Mouse (Mus musculus) liver, embryonic 13.5 days (tissue): Measurements from ENCODE around the gene Abhd13. TPM values are rescaled to one million over a fixed set of nuclear protein-coding genes. Genes with fewer than 3 reads are reported as not detected.

Experiments
- ATAC-seq: fragments of 200-750 bp; cut with Nextera tagmentation; 2 replicates; pipeline ENCODE4 v1.8.0; 2017; ENCODE audit warnings: low read depth, mild to moderate bottlenecking, moderate number of reproducible peaks, moderate library complexity
- DNase-seq: peaks from one replicate; pipeline ENCODE4 v3.0.0; 2022
- H3K27ac ChIP-seq: fragments of 300-500 bp; sonication (generic); 2 replicates; pipeline ENCODE4 v1.5.1; 2015; ENCODE audit warnings: moderate library complexity, mild to moderate bottlenecking, inconsistent platforms
- H3K27me3 ChIP-seq: fragments of 300-500 bp; sonication (generic); 2 replicates; pipeline ENCODE4 v1.6.1; 2015; ENCODE audit warnings: mild to moderate bottlenecking, inconsistent platforms
- H3K36me3 ChIP-seq: fragments of 300-500 bp; sonication (generic); 2 replicates; pipeline ENCODE4 v1.6.1; 2015; ENCODE audit warnings: mild to moderate bottlenecking, inconsistent platforms
- H3K4me1 ChIP-seq: fragments of 300-500 bp; sonication (generic); replicated peaks from 2 replicates; pipeline ENCODE4 v1.6.1; 2015; ENCODE audit warnings: inconsistent platforms
- H3K4me2 ChIP-seq: fragments of 300-500 bp; sonication (generic); 2 replicates; pipeline ENCODE4 v1.6.1; 2015; ENCODE audit warnings: inconsistent platforms, mild to moderate bottlenecking, moderate library complexity
- H3K4me3 ChIP-seq: fragments of 300-500 bp; sonication (generic); replicated peaks from 2 replicates; pipeline ENCODE4 v1.5.1; 2015; ENCODE audit warnings: mild to moderate bottlenecking, inconsistent platforms
- H3K9ac ChIP-seq: fragments of 300-500 bp; sonication (generic); 2 replicates; pipeline ENCODE4 v1.6.1; 2015; ENCODE audit warnings: mild to moderate bottlenecking, inconsistent platforms
- H3K9me3 ChIP-seq: fragments of 300-500 bp; sonication (generic); replicated peaks from 2 replicates; pipeline ENCODE4 v1.6.1; 2016; ENCODE audit warnings: inconsistent platforms
- WGBS: fragments of 180-500 bp; shearing (Covaris S2); methylation state at CpG from one replicate; pipeline ENCODE4 v1.1.7; 2015; ENCODE audit not compliant: insufficient replicate concordance; 5-methylcytosine and 5-hydroxymethylcytosine counted together
- polyA plus RNA-seq: library from polyadenylated mRNA; unstranded; fragments of >200 nt; fragmentation: Nextera tagmentation; extraction: Ambion mirVana; gene quantifications from 2 replicates; pipeline ENCODE4 v1.2.1, GENCODE M21; 2015

Abhd13 gene
- polyA plus RNA-seq, 1 experiment from 2014 or later, result 4.9 TPM

DNA sequence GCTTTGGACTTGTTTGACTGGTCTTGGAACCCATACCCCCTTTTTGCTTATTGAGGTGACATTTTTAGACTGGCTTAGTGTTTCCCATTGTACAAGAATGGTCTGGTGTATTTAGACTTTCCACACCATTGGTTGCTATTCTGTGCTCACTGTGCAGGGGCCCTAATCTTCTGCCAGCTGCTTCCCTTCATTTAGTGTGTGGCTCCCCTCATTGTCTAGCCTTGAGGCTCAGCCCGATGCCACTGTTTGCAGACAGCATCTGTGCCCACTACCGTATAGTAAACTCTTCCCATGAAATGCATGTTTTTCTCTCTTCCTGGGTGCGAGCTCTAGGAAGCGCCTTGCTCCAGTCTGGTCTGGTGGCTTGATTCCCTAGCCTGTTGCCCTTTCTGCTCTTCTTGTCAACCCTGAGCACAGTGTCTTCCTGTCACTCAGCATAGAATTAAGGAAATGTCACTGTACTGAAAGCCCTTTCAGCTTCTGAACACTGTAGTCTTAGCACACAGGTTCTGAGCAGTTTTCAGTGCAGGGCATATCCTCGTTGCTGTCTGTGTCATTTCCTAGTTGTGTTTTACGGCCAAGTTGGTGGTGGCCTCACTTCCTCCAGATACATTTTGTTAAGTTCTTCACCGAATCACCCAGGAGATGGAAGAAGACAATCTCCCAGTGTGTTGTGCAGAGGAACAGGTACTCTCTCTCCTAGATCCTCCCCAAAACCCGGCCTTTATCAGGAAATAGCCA is 53.0 kb downstream of the Abhd13 start:
- H3K36me3 ChIP-seq, result no peaks in the 10 kb centered on the region
- DNase-seq (no peak), ATAC-seq (no peak)
- H3K4me1 ChIP-seq, result no peaks in the 10 kb centered on the region
- no peaks in the 10 kb centered on the region for H3K27me3 ChIP-seq
- 42% methylated on average over 8 of the region's 8 CpGs for whole genome bisulfite sequencing
- H3K27ac ChIP-seq, result no peak overlapping the region
- no peaks in the 10 kb centered on the region for H3K9me3 ChIP-seq
- no peak overlapping the region for H3K9ac ChIP-seq
- H3K4me3 ChIP-seq, result no peak overlapping the region
- H3K4me2 ChIP-seq, result no peak overlapping the region

DNA sequence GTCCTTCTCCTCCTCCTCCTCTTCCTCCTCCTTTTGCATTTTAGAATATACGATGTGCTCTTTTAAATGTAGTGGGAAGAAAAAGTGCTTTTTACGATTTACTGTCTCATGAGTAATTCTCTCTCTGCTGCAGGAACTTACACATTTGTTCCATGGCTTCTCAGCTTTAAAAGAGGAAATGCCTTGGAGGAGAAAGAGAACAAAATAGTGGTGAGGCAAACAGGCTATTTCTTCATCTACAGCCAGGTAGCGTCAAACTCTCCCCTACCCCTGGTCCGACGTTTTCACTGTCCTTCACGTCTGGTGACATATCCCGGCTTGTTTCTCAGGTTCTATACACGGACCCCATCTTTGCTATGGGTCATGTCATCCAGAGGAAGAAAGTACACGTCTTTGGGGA is 53.7 kb downstream of the Abhd13 start:
- no peaks in the 10 kb centered on the region for H3K9me3 ChIP-seq
- no peak for ATAC-seq
- H3K27ac ChIP-seq, result no peak overlapping the region
- H3K9ac ChIP-seq, result no peak overlapping the region
- WGBS, result 55% methylated on average over 9 of the region's 9 CpGs
- H3K4me3 ChIP-seq, result no peak overlapping the region
- H3K4me2 ChIP-seq, result no peak overlapping the region
- H3K36me3 ChIP-seq, result no peaks in the 10 kb centered on the region
- no peaks in the 10 kb centered on the region for H3K4me1 ChIP-seq
- H3K27me3 ChIP-seq, result no peaks in the 10 kb centered on the region
- DNase-seq, result no peak

GRCm38 (mm10) chr8:10040866-10041265 is 63.4 kb downstream of the Abhd13 start:
- WGBS, result 32% methylated on average over 3 of the region's 3 CpGs
- Histone ChIP-seq H3K9me3 (no peaks in the 10 kb centered on the region), H3K4me3 (no peak overlapping the region), H3K27me3 (no peaks in the 10 kb centered on the region), H3K27ac (no peak overlapping the region), H3K4me1 (no peaks in the 10 kb centered on the region), H3K4me2 (no peak overlapping the region), H3K9ac (no peak overlapping the region), H3K36me3 (no peaks in the 10 kb centered on the region)
- no peak for DNase-seq
- no peak for ATAC-seq

Other genes starting within 250 kb of the Abhd13 start
- 0.05 and 0.16 TPM in 2 replicates for gene Fam155a, start 206.5 kb upstream of the Abhd13 start, polyA plus RNA-seq
- gene Gm10217, start 113.5 kb upstream of the Abhd13 start, polyA plus RNA-seq, result not detected in 2 replicates
- gene Lig4, start within 50 bp of the Abhd13 start, polyA plus RNA-seq, result 1.1 and 1.3 TPM in 2 replicates
- gene Tnfsf13b, start 28.8 kb downstream of the Abhd13 start, polyA plus RNA-seq, result 0.07 and 0.08 TPM in 2 replicates
- gene Myo16, start 176.2 kb downstream of the Abhd13 start, polyA plus RNA-seq, result not detected in 2 replicates